Mouse (Mus musculus) left cerebral cortex, adult 9 months (tissue): ENCODE results near the gene Ttc21b.
"Not testable (repeated sequence)": the region's sequence is repeated elsewhere in the genome, so short reads cannot be mapped to it uniquely, and the experiment has no call there.

Source experiments
- DNase-seq, 2 experiments: peaks; one replicate each; pipeline ENCODE4 v3.0.0; 2022; ENCODE audit warnings: low spot score in 2 of 2

Ttc21b gene

DNA sequence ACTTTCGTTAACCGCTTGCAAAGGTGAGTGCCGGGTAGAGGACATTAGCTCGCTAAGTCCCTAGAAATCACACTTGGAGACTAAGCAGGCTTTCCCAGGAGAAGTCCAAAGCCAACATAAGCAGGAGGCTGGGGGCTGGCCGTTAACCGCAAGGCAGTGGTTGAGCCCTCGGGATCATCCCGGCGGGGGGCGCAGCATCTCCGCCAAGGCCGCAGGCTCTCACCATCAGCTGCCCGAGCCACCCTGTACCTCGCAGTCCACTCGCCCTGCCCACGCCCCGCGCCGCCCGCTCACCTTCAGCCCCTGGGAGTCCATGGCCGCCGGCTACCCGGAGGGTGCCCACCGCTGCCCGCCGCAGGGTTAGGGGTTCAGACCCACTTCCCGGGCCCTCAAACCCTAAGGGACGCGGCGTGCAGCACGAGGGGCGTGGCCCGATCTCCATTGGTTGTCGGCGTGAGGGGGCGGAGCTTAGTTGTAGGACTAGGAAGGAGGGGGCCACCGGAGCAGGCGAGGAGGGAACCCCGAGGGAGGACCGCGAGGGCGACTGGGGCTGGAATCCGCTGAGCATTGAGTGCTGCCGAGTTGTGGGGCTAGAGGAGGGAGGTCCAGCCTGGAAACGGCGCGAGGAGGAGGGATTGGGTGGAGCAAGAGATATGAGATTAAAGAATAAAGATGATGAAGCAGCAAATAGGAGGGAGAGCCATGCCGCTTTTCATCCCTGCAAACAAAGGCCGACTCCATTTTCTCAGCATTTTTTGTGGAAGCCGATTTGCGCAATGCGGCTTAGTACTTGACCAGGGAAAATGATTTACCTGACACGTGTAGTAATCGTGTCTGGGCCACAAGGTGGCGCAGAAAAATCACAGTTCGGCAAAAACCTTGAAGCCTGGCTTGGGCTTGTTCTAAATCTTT, at the start of gene Ttc21b:
Gene Ttc21b (minus strand): TSS at position 398 of the 912 bp plus-strand sequence.
- peak; percentile 94 to 97 for DNase-seq

DNA sequence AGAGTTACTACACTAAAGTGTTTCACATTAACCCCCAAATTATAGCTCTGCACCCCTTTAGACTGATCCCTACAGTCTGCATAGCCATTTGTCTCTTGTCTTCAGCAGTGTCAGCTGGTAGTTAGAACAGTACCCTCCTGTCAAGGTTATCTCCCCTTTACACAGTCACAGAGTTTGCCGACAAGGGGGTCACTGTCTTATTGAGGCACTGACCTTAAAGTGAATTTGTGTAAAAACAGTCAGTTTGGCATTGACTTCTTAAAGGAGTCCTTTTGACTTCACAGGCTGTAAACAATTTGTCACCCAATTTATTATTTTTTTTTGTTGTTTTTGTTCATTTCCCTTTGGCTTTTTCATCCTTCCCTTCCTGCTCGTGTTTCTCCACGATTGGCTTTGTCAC, 16.1 kb upstream of the Ttc21b start:
- no peak for DNase-seq

DNA sequence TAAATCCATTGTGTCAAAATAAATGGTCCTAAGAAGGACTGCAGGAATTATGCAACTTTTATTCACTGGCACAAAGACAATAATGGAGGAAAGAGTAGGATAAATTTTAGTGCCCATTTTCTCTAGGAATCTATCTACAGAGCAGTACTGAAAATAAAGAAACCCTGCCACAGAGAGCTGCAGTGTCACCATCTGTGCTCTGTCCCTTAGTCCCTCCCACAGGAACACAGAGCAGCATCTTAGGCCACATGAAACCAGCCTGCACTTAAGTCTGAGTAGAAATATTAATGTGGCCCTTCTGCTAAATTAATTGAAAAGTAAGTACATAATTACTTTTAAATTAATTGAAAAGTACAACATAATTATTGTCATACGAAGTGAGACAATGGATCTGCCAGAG, 12.4 kb downstream of the Ttc21b start:
- DNase-seq = no peak

DNA sequence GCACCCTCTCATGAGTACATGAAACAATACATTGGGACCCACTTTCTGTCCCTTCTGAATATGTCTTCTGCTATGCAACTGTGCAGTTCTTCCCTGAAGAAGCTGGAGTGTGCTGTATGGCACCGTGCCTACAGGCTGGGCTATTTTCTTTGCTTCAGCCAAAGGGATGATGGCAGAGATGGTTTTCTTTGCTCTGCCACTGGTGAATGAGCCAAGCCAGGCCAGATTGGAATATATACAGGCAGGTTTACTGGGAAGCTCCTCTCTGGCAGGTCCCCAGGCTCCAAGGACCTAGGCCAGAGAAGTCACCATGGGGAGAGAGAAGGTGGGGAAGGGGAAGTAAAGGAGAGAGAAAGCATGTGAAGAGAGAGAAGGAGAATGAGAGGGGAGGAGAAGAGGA, 16.1 kb downstream of the Ttc21b start:
- no peak for DNase-seq

- no peak for DNase-seq
These were observed 17.5 kb downstream of the Ttc21b start for GRCm38 (mm10) chr2:66238886-66239285.

DNA sequence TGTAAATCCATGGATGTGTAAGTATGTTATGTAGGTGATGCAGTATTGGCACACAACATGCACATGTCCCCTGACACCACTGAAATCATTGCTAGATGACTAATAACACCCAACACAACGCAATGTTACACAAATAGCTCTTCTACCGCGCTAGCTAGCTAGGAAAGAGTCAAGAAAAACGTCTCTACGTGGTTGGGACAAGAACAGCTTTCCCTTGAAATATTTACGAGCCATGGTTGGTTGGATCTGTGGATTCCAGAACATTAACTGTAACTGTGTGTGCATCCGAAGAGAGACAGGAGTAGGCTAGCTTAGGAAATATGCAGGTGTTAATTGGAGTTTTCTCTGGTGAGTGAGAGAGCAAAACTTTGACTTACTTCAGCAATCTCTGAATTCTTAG, 35.5 kb downstream of the Ttc21b start:
- no peak for DNase-seq

DNA sequence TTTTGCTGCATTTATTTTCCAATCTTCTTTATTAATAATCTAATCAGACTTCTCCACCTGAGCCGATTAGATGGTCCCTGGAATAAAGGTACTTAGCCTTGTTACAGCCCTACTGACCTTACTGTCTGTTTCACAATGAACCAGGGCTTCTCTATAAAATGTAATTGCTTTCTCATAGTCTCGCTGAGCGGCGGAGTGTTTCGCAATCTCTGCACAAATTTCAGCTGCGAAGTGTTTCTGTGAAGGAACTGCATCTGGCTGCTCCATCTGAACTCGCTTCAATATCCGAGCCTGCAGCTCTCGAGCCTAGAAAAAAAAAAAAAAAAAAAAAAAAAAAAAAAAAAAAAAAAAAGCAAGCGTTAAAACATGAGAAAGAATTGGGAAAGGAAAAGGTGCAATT, 46.5 kb downstream of the Ttc21b start:
- DNase-seq = no peak

DNA sequence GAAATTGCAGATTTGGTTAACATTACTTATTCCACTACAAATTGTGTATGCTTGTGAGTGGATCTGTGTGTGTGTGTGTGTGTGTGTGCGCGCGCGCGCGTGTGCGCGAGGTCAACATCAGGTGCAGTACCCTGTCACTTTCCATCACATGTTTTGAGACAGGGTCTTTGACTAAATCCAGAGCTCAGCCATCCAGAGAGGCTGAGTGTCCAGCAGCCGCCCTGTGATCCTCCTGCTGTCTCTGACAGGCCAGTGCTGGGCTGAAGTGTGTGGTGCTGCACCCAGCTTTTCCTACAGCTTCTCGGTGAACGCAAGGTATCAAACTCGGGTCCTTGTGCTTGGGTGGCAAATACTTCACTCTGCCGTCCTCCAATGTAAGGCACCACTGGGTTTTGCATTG, 47.1 kb downstream of the Ttc21b start:
- no peak for DNase-seq

DNA sequence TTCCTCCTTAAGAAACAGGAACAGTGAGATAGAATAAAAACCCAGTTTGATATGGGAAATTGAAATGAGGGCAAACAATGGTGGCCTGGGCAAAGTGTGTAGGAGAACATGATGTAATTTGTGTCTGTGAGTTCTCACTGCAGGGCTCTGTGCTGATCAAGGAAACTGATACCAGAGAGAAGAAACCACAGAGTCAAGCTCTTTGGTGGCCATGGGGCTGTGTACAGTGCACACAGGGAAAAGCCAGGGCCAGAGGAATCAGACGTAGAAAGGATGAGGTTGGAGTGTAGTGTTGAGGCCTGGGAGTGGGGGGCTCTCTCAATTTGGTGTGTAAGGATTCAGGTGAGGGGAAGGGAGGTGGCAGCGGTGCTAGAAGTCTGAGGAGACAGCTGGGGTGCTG, 49.6 kb downstream of the Ttc21b start:
- no peak for DNase-seq

DNA sequence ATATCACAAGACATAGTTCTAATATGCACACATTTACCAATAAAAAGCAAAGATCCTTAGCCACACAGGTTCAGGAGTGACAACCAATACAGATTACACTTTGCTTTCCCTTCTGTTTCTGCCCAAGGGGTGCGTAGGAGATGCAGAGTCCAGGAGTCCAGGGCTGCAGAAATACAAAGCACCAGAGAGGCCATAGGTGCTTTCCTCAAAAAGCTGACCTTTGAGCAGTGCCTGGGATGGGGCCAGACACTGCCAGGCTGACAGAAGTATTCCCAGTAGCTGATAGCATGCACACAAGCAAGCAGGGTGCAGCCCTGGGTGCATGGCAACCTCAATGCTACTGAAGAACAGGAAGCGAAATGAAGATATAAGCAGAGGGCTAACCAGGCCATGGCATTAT, 52.2 kb downstream of the Ttc21b start:
- no peak for DNase-seq

DNA sequence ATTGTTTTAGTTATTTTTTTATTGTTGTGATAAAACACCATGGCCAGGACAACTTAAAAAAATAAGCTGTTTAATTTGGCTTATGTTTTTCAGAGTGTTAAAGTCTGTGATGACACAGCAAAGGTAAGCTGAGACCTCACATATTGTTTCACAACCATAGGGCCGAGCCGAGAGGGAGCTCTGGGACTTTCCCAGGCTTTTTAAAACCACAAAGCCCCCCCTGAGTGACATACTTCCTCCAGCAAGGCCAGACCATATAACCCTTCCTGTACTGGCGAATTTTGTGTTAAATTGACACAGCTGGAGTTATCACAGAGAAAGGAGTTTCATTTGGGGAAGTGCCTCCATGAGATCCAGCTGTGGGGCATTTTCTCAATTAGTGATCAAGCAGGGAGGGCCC, 56.2 kb downstream of the Ttc21b start:
- DNase-seq = no peak

DNA sequence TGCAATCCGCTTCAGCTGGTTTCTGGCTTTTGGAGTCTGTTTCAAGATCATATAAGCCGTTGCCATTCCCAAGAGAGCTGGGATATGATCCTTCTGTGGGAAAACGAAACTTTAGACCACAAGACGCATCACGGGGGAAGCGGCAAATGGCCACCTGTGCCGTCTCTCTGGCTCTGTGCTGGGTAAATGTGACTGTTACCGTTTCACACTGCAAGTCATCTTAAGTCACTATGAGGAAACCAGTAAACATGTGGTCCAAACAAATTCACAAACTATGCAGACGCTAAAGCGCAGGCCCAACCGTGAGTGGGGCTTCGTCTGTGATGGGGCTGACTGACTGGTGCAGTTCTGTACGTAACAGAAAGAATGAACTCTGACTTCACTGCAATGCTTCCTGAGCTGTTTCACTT, 64.7 kb downstream of the Ttc21b start:
- DNase-seq = no peak

GRCm38 (mm10) chr2:66190157-66190556, 66.3 kb downstream of the Ttc21b start:
- DNase-seq = no peak

GRCm38 (mm10) chr2:66189197-66189596, 67.2 kb downstream of the Ttc21b start:
- DNase-seq = not testable (repeated sequence)

DNA sequence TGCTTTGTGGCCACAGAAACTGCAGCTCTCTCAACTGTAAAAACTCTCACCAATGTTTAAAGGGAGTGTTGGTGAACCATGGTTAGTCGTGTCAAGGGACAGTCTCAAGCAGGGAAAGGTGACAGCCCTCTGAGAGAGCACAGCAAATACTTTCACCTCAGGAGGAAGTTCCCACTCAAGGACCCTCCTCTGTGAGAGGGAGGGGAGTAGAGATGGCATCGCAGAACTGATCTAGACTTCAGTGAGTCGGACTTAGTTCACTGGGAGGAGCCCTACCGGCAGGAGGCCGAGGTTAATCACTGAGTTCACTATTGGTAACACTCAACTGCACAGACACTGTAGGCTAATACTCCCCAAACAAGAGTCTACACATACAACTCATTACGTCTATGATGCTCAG, 68.9 kb downstream of the Ttc21b start:
- DNase-seq = no peak

DNA sequence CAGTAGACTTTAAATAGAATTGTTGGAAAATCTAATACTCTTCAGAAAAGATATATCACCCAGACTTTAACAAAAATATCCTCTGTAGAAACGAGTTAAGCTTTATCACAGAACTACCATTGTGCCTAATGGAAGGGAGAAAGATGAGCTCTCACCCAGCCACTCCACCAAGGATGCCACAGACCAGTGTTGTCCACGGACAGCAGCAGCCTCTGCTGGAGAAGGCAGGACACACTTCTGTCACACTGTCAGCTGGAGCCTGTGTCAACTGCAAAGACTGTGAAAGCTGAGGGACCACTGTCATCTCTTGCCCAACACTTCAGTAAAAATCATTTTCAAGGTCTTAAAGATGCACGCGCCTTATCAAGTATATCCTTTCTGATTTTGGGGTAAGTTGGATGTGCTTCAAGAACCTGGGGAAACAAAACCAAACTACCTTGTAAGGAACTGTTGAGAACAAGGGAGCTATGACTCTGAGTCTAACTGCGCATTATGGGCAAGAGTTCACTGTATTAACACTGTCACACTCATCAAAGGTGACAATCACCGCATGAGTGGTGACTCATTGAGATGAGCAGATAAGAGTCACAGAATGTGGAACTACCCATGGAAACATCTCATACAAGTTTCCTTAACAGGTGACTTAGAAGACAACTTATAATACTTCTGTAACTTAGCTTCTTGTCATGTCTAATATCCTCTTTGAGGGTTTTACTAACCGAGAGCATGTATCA, 71.8 kb downstream of the Ttc21b start:
- DNase-seq = peak in 1 of 2 experiments; percentile 45

DNA sequence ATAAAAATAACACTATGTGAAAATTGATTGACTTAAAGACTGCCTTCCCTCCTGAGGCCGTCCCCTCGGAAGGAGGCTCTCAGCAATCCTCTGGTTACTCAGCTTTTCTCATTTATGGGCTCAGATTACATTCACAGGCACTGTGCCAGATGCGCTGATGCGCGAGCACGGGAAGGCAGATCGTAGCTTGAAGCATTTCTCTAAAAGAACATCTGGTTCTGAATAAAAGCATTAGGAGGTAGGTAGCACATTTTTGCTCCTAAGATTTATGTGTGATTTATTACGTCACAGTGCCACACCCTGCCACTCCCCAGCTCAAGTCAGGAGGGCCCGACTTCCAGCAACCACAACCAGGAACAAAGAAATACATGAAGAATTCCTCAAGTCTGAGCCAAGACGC, 76.1 kb downstream of the Ttc21b start:
- peak in 1 of 2 experiments; percentile 62 for DNase-seq

- DNase-seq = no peak
These were observed 76.6 kb downstream of the Ttc21b start for GRCm38 (mm10) chr2:66179782-66180181.

GRCm38 (mm10) chr2:66178848-66179215, 77.6 kb downstream of the Ttc21b start:
- DNase-seq = no peak

- DNase-seq = peak in 1 of 2 experiments; percentile 63
These were observed 78.2 kb downstream of the Ttc21b start for GRCm38 (mm10) chr2:66177886-66178847.

- no peak for DNase-seq
These were observed 79.4 kb downstream of the Ttc21b start for GRCm38 (mm10) chr2:66177017-66177416.

- DNase-seq = no peak
These were observed 83.3 kb downstream of the Ttc21b start for GRCm38 (mm10) chr2:66173134-66173533.
